ENCODE assay signal across 10 mouse cellular contexts in the genomic region with DNA sequence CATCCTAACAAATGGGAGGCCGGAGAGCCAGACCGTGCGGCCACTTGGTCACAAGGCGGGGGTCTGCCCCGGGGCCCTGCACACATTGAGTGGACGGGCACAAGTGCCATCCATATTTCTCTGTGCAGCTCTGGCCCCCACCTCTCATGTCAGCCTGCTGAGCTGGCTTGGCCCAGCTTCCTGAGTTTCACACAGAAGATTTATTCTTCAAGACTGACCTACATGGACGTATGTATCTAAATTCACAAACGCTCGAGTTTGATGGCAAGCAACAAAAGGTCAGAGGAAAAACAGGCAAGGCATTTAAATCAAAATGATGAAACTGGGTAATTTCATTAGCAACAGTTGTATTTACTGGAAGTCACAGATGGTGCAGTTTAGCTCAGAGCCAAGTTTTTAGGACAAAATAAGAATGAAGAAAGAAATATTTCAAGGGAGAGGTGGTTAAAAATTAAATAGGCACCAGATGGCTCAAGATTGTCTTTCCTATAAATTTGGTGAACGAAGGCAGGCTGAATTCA.
DNase-seq lines count a peak whose midpoint lies in the region; ATAC-seq and TF ChIP-seq lines count a peak whose summit lies in the region.
"Had no signal": no experiment of that assay in that cellular context is flagged by ENCODE, and none has a peak within 500 bp of the region (broad histone marks: within the 10 kb centered on the region; RNA-seq: fewer than 3 reads in every experiment).

No protein-coding gene starts in this region.

- no peak overlapping the region for H3K4me3 ChIP-seq in kidney, embryonic 15.5 days (replicated peaks)
- H3K4me3 ChIP-seq: liver, embryonic 12.5 days; neural tube, embryonic 12.5 days had no signal

- no peaks in the 10 kb centered on the region for H3K9me3 ChIP-seq in kidney, embryonic 15.5 days (replicated peaks)
- H3K9me3 ChIP-seq: liver, embryonic 12.5 days; neural tube, embryonic 12.5 days had no signal

- no peaks in the 10 kb centered on the region for H3K36me3 ChIP-seq in kidney, embryonic 15.5 days
- H3K36me3 ChIP-seq: liver, embryonic 12.5 days; neural tube, embryonic 12.5 days had no signal

- no peak for ATAC-seq in kidney, embryonic 15.5 days (replicated peaks; ENCODE audit: low FRiP score)
- no peak for ATAC-seq in CD4-positive, CD25-positive, alpha-beta regulatory T cell, adult 4 months
- ATAC-seq: liver, embryonic 12.5 days had no signal

- H3K27me3 ChIP-seq in kidney, embryonic 15.5 days = no peaks in the 10 kb centered on the region
- H3K27me3 ChIP-seq: liver, embryonic 12.5 days; neural tube, embryonic 12.5 days had no signal

- no peak overlapping the region for H3K4me2 ChIP-seq in kidney, embryonic 15.5 days
- H3K4me2 ChIP-seq: liver, embryonic 12.5 days; neural tube, embryonic 12.5 days had no signal

- no peak overlapping the region for H3K27ac ChIP-seq in kidney, embryonic 15.5 days
- H3K27ac ChIP-seq: liver, embryonic 12.5 days; neural tube, embryonic 12.5 days had no signal

- WGBS in kidney, embryonic 15.5 days = 50% methylated on average over 10 of the region's 10 CpGs

- DNase-seq in kidney, adult 18-20 months = peak; percentile 5
- DNase-seq in brain, embryonic 14.5 days (ENCODE audit: low read depth) = peak; percentile 55
- peak; percentile 31 for DNase-seq in cerebellum, adult 8-10 months
- DNase-seq in kidney, postnatal 4 days = peak; percentile 21 to 43
- no peak for DNase-seq in urinary bladder, postnatal 4 days (ENCODE audit: low spot score in 2 of 2)
- DNase-seq: heart, postnatal 10 days had no signal

- no peak for TF ChIP-seq CTCF in brain, embryonic 14.5 days (IDR thresholded peaks at IDR 0.05; ENCODE audit: borderline replicate concordance, extremely low read depth, insufficient read depth, insufficient read length)

- no peak for TF ChIP-seq POLR2A in brain, embryonic 14.5 days (IDR thresholded peaks at IDR 0.05; ENCODE audit: borderline replicate concordance, extremely low read depth, insufficient read depth, insufficient read length, poor library complexity, severe bottlenecking)

- H3K4me1 ChIP-seq in kidney, embryonic 15.5 days = no peaks in the 10 kb centered on the region
- H3K4me1 ChIP-seq: liver, embryonic 12.5 days; neural tube, embryonic 12.5 days had no signal

- no peak overlapping the region for H3K9ac ChIP-seq in kidney, embryonic 15.5 days
- H3K9ac ChIP-seq: liver, embryonic 12.5 days; neural tube, embryonic 12.5 days had no signal

Comparison
In these comparisons a context has a peak if more than half of its experiments do, and no peak if none do; other contexts are left out.
1. DNase-seq: peak in kidney, adult 18-20 months (single experiment), brain, embryonic 14.5 days (single experiment), cerebellum, adult 8-10 months (single experiment) and kidney, postnatal 4 days (2 of 2); none in urinary bladder, postnatal 4 days (0 of 2).